Mouse (Mus musculus) embryonic facial prominence, embryonic 11.5 days (tissue): ENCODE data around the gene Cd8b1. TPM values are rescaled to one million over a fixed set of nuclear protein-coding genes. Genes with fewer than 3 reads are reported as not detected.

Experiments
- ATAC-seq: fragments of 200-750 bp; cut with Nextera tagmentation; replicated peaks from 2 replicates; pipeline ENCODE4 v1.8.0; 2017; ENCODE audit warnings: low read depth; ENCODE audit not compliant: insufficient number of reproducible peaks, low FRiP score, low TSS enrichment
- DNase-seq: peaks from one replicate; pipeline ENCODE4 v3.0.0-alpha.2; 2015; ENCODE audit warnings: low spot score
- H3K27ac ChIP-seq: fragments of 300-500 bp; sonication (generic); replicated peaks from 2 replicates; pipeline ENCODE4 v1.5.1; 2014; ENCODE audit warnings: mild to moderate bottlenecking, low read depth, low read length, control low read depth
- H3K27me3 ChIP-seq: fragments of 300-500 bp; sonication (generic); 2 replicates; pipeline ENCODE4 v1.6.1; 2014; ENCODE audit warnings: mild to moderate bottlenecking, low read length, moderate library complexity, mixed read lengths; ENCODE audit not compliant: control insufficient read depth, insufficient read depth
- H3K36me3 ChIP-seq: fragments of 300-500 bp; sonication (generic); replicated peaks from 2 replicates; pipeline ENCODE4 v1.6.1; 2014; ENCODE audit warnings: low read depth, mild to moderate bottlenecking, low read length, moderate library complexity, mixed read lengths; ENCODE audit not compliant: control insufficient read depth, insufficient read depth
- H3K4me1 ChIP-seq: fragments of 300-500 bp; sonication (generic); 2 replicates; pipeline ENCODE4 v1.6.1; 2014; ENCODE audit warnings: low read length, mixed read lengths; ENCODE audit not compliant: control insufficient read depth, insufficient read depth
- H3K4me2 ChIP-seq: fragments of 300-500 bp; sonication (generic); 2 replicates; pipeline ENCODE4 v1.6.1; 2014; ENCODE audit warnings: low read depth, mild to moderate bottlenecking, control low read depth, low read length, moderate library complexity
- H3K4me3 ChIP-seq: fragments of 300-500 bp; sonication (generic); 2 replicates; pipeline ENCODE4 v1.5.1; 2014; ENCODE audit warnings: low read depth, low read length, control low read depth
- H3K9ac ChIP-seq: fragments of 300-500 bp; sonication (generic); replicated peaks from 2 replicates; pipeline ENCODE4 v1.6.1; 2014; ENCODE audit warnings: mild to moderate bottlenecking, control low read depth, low read length
- H3K9me3 ChIP-seq: fragments of 300-500 bp; sonication (generic); replicated peaks from 2 replicates; pipeline ENCODE4 v1.6.1; 2016; ENCODE audit warnings: mild to moderate bottlenecking, low read length, inconsistent platforms, mixed read lengths; ENCODE audit not compliant: control insufficient read depth
- WGBS: fragments of 180-500 bp; shearing (Covaris S2); extraction: QIAGEN DNeasy Blood & Tissue Kit; methylation state at CpG from one replicate; pipeline ENCODE4 v1.1.7; 2014; 5-methylcytosine and 5-hydroxymethylcytosine counted together
- polyA plus RNA-seq: library from polyadenylated mRNA; unstranded; fragments of >200 nt; fragmentation: Nextera tagmentation; extraction: Ambion mirVana; gene quantifications from 2 replicates; pipeline ENCODE4 v1.2.1, GENCODE M21; 2014

Gene Cd8b1
- polyA plus RNA-seq, 1 experiment from 2014 or later: not detected

- Histone ChIP-seq H3K9me3 (no peaks in the 10 kb centered on the region), H3K4me1 (no peaks in the 10 kb centered on the region), H3K4me2 (no peak overlapping the region), H3K27me3 (no peaks in the 10 kb centered on the region), H3K9ac (no peak overlapping the region), H3K4me3 (no peak overlapping the region), H3K27ac (no peak overlapping the region), H3K36me3 (no peaks in the 10 kb centered on the region)
- ATAC-seq: no peak
- no peak for DNase-seq
- WGBS: 90% methylated on average over 6 of the region's 6 CpGs
Observed at GRCm38 (mm10) chr6:71369416-71369815, 46.8 kb downstream of the Cd8b1 start.

- H3K9ac ChIP-seq: no peak overlapping the region
- H3K4me3 ChIP-seq: no peak overlapping the region
- WGBS: 90% methylated on average over 5 of the region's 5 CpGs
- H3K27ac ChIP-seq: no peak overlapping the region
- H3K4me1 ChIP-seq: no peaks in the 10 kb centered on the region
- no peak overlapping the region for H3K4me2 ChIP-seq
- H3K36me3 ChIP-seq: no peaks in the 10 kb centered on the region
- H3K27me3 ChIP-seq: no peaks in the 10 kb centered on the region
- no peak for ATAC-seq
- no peak for DNase-seq
- no peaks in the 10 kb centered on the region for H3K9me3 ChIP-seq
Observed at GRCm38 (mm10) chr6:71371085-71371605, 48.6 kb downstream of the Cd8b1 start.

DNA sequence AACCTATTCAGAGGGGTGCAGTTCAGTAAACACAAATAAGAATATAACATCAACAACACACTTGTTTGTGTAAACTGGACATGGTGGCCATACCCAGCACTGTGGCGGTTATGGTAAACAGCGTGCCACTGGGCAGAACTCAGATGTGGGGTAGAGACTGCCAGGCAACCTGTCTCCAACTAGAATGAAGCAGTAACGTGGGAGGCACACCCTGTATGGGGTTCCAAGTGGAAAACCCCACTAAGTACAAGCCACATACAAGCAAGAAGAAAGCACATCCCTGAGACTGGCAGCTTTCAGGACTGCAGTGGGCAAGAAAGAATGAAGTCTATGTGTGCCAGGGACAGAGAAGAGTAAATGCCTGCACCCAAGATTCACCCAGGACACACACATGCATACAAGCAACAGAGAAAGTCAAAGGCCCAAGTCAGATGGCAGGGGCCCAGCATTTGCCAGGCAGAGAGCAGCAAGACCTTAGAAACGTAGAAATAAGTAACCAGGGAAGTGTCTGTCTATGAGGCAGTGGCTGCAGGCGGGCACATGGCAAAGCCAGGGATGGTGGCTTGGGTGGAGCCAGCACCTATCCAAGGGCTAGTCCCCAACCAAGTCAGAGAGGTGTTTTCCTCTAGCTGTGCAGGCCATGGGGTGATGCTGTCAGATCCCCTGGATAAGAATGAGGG, 49.6 kb downstream of the Cd8b1 start:
- DNase-seq (no peak), ATAC-seq (no peak)
- no peaks in the 10 kb centered on the region for H3K27me3 ChIP-seq
- H3K36me3 ChIP-seq: no peaks in the 10 kb centered on the region
- H3K27ac ChIP-seq: no peak overlapping the region
- H3K4me3 ChIP-seq: no peak overlapping the region
- H3K4me2 ChIP-seq: no peak overlapping the region
- WGBS: 73% methylated on average over 5 of the region's 5 CpGs
- no peaks in the 10 kb centered on the region for H3K9me3 ChIP-seq
- H3K9ac ChIP-seq: no peak overlapping the region
- H3K4me1 ChIP-seq: no peaks in the 10 kb centered on the region

DNA sequence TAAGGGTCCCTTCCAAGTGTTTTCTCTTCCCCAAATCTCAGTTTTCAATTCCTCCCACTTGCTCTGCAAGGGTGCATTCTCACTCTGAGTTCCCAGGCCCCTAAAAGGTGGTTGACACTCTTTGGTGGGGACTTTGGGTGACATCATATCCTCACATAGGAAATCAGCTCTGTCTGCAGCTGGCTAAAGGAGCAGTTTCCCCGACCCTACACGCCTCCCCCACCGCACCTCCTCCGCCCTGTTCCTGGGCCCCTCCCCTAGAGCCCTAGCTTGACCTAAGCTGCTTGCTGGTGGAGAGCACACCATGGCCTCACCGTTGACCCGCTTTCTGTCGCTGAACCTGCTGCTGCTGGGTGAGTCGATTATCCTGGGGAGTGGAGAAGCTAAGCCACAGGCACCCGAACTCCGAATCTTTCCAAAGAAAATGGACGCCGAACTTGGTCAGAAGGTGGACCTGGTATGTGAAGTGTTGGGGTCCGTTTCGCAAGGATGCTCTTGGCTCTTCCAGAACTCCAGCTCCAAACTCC, 50.7 kb downstream of the Cd8b1 start, which contains the start of gene Cd8a:
Cd8a (plus strand) TSS at position 179 of the 527 bp plus-strand sequence.
- no peak for ATAC-seq
- 81% methylated on average over 14 of the region's 14 CpGs for WGBS

DNA sequence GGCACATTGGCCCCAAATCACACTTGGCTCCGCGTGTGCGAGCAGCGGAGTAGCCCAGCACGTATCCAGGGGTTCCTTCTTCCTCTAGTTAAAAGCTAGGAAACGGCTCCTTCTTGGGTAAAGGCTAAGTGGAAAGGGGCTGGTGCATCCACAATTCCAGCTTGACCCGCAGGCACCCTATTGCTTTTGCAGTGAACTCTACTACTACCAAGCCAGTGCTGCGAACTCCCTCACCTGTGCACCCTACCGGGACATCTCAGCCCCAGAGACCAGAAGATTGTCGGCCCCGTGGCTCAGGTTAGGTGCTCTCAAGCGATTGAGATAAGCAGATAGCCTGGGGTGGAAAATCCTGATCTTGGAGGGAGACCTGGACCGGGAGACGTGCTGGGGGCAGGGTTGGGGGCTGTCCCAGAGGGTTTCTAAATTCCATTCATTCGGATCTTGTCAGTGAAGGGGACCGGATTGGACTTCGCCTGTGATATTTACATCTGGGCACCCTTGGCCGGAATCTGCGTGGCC, 51.8 kb downstream of the Cd8b1 start:
- no peaks in the 10 kb centered on the region for H3K36me3 ChIP-seq
- H3K27me3 ChIP-seq: no peaks in the 10 kb centered on the region
- H3K4me1 ChIP-seq: no peaks in the 10 kb centered on the region
- DNase-seq: no peak
- 86% methylated on average over 19 of the region's 19 CpGs for WGBS
- H3K4me2 ChIP-seq: no peak overlapping the region
- no peaks in the 10 kb centered on the region for H3K9me3 ChIP-seq
- no peak overlapping the region for H3K4me3 ChIP-seq
- no peak overlapping the region for H3K9ac ChIP-seq
- ATAC-seq: no peak
- H3K27ac ChIP-seq: no peak overlapping the region

More for the DNA sequence above, 50.7 kb downstream of the Cd8b1 start, which contains the start of gene Cd8a:
- Histone ChIP-seq H3K36me3 (no peaks in the 10 kb centered on the region), H3K9ac (no peak within 1 kb of the TSS), H3K4me3 (no peak within 1 kb of the TSS), H3K4me1 (no peaks in the 10 kb centered on the region), H3K9me3 (no peaks in the 10 kb centered on the region), H3K27ac (no peak within 1 kb of the TSS), H3K4me2 (no peak within 1 kb of the TSS), H3K27me3 (no peaks in the 10 kb centered on the region)
- no peak for DNase-seq

- Histone ChIP-seq H3K4me3 (no peak overlapping the region), H3K4me2 (no peak overlapping the region), H3K27ac (no peak overlapping the region), H3K36me3 (no peaks in the 10 kb centered on the region), H3K9ac (no peak overlapping the region), H3K27me3 (no peaks in the 10 kb centered on the region), H3K9me3 (no peaks in the 10 kb centered on the region), H3K4me1 (no peaks in the 10 kb centered on the region)
- DNase-seq (no peak), ATAC-seq (no peak)
- WGBS: 69% methylated on average over 2 of the region's 2 CpGs
Observed at GRCm38 (mm10) chr6:71374921-71375320, 52.3 kb downstream of the Cd8b1 start.

DNA sequence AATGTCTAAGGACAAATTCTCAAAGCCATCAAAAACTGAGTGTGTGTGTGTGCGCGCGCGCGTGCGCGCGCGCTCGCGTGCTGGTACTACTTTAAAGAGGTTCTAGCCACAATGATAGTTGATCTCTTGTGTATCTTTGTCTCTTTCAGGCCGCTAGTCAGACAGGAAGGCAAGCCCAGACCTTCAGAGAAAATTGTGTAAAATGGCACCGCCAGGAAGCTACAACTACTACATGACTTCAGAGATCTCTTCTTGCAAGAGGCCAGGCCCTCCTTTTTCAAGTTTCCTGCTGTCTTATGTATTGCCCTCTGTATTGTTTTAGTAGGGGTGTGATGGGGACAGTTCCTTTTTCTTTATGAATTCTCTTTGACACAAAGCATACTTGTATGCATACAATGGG, 54.1 kb downstream of the Cd8b1 start:
- DNase-seq (no peak), ATAC-seq (no peak)
- Histone ChIP-seq H3K36me3 (no peaks in the 10 kb centered on the region), H3K9me3 (no peaks in the 10 kb centered on the region), H3K4me1 (no peaks in the 10 kb centered on the region), H3K9ac (no peak overlapping the region), H3K4me3 (no peak overlapping the region), H3K4me2 (no peak overlapping the region), H3K27ac (no peak overlapping the region), H3K27me3 (no peaks in the 10 kb centered on the region)
- 97% methylated on average over 13 of the region's 13 CpGs for WGBS

DNA sequence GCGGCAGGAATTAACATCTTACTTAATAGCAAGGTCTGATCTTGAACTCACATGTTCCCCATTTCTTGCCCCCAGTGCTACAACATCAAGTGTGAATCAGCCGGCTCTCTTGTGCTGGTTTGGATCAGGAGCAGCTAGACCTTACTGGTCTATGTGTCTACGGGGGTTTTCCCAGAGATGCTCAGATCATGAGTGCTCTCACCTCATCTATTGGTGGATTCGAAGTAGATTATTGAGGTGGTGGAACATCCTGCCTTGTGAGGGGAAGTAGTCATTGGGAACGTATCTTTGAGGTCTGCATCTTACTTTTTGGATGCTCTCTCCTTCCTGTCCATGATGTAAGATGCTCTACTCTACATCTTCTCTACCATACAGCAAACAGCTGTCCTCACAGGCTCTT, 59.1 kb downstream of the Cd8b1 start:
- WGBS: 89% methylated on average over 5 of the region's 5 CpGs
- H3K36me3 ChIP-seq: no peaks in the 10 kb centered on the region
- no peak overlapping the region for H3K4me2 ChIP-seq
- H3K9ac ChIP-seq: no peak overlapping the region
- DNase-seq (no peak), ATAC-seq (no peak)
- no peak overlapping the region for H3K4me3 ChIP-seq
- H3K27me3 ChIP-seq: no peaks in the 10 kb centered on the region
- H3K9me3 ChIP-seq: no peaks in the 10 kb centered on the region
- H3K27ac ChIP-seq: no peak overlapping the region
- H3K4me1 ChIP-seq: no peaks in the 10 kb centered on the region
